Mouse (Mus musculus): ENCODE measurements around the gene Pik3r6. TPM values are rescaled to one million over a fixed set of nuclear protein-coding genes. Genes with fewer than 3 reads are reported as not detected.

The Pik3r6 gene
- polyA plus RNA-seq, 1 experiment, result 5.4 TPM

DNA sequence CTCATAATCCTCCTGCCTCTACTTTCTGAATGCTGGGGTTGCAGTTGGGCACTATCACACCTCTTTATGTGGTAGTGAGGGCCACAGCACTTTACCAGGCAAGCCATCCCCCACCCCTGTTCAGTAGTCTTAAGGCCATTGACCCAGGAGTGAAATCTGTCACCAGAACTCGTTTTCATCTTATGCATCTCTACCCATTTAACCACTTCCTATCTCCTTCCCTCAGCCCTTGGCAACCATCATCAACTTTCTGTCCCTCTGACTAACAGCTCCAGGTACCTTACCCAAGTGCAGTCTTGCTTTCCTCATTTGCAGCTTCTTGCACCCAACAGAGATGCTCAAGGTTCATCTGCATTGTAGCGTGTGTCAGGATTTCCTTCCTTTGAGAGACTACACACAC lies 37.7 kb upstream of the Pik3r6 start:
- Histone ChIP-seq H3K4me3 (ENCODE audit: control insufficient read depth, low read depth, low read length) (no peak overlapping the region), H3K27me3 (ENCODE audit: control insufficient read depth, insufficient read depth, low read length) (no peaks in the 10 kb centered on the region), H3K27ac (ENCODE audit: control insufficient read depth, insufficient read depth, low read depth, low read length) (no peak overlapping the region), H3K4me1 (ENCODE audit: control insufficient read depth, insufficient read depth, low read length) (no peaks in the 10 kb centered on the region), H3K36me3 (ENCODE audit: control insufficient read depth, insufficient read depth, low read length) (no peaks in the 10 kb centered on the region)
- no peak for TF ChIP-seq CTCF (IDR thresholded peaks at IDR 0.05; ENCODE audit: control insufficient read depth, insufficient read depth, insufficient replicate concordance, low read depth, low read length)
- TF ChIP-seq POLR2A (IDR thresholded peaks at IDR 0.05; ENCODE audit: control insufficient read depth, low read depth, low read length), result no peak

GRCm38 (mm10) chr11:68467441-68467840 lies 35.4 kb upstream of the Pik3r6 start:
- no peaks in the 10 kb centered on the region for H3K27me3 ChIP-seq (ENCODE audit: control insufficient read depth, insufficient read depth, low read length)
- H3K4me3 ChIP-seq (ENCODE audit: control insufficient read depth, low read depth, low read length), result no peak overlapping the region
- H3K4me1 ChIP-seq (ENCODE audit: control insufficient read depth, insufficient read depth, low read length), result no peaks in the 10 kb centered on the region
- no peak overlapping the region for H3K27ac ChIP-seq (ENCODE audit: control insufficient read depth, insufficient read depth, low read depth, low read length)
- H3K36me3 ChIP-seq (ENCODE audit: control insufficient read depth, insufficient read depth, low read length), result no peaks in the 10 kb centered on the region
- no peak for TF ChIP-seq CTCF (IDR thresholded peaks at IDR 0.05; ENCODE audit: control insufficient read depth, insufficient read depth, insufficient replicate concordance, low read depth, low read length)
- no peak for TF ChIP-seq POLR2A (IDR thresholded peaks at IDR 0.05; ENCODE audit: control insufficient read depth, low read depth, low read length)

GRCm38 (mm10) chr11:68467962-68468612 lies 34.7 kb upstream of the Pik3r6 start:
- Histone ChIP-seq H3K27ac (ENCODE audit: control insufficient read depth, insufficient read depth, low read depth, low read length) (no peak overlapping the region), H3K36me3 (ENCODE audit: control insufficient read depth, insufficient read depth, low read length) (no peaks in the 10 kb centered on the region), H3K27me3 (ENCODE audit: control insufficient read depth, insufficient read depth, low read length) (no peaks in the 10 kb centered on the region), H3K4me1 (ENCODE audit: control insufficient read depth, insufficient read depth, low read length) (no peaks in the 10 kb centered on the region), H3K4me3 (ENCODE audit: control insufficient read depth, low read depth, low read length) (no peak overlapping the region)
- TF ChIP-seq CTCF (IDR thresholded peaks at IDR 0.05; ENCODE audit: control insufficient read depth, insufficient read depth, insufficient replicate concordance, low read depth, low read length), result no peak
- no peak for TF ChIP-seq POLR2A (IDR thresholded peaks at IDR 0.05; ENCODE audit: control insufficient read depth, low read depth, low read length)

- no peaks in the 10 kb centered on the region for H3K27me3 ChIP-seq (ENCODE audit: control insufficient read depth, insufficient read depth, low read length)
- no peaks in the 10 kb centered on the region for H3K36me3 ChIP-seq (ENCODE audit: control insufficient read depth, insufficient read depth, low read length)
- TF ChIP-seq CTCF (IDR thresholded peaks at IDR 0.05; ENCODE audit: control insufficient read depth, insufficient read depth, insufficient replicate concordance, low read depth, low read length) (no peak), POLR2A (IDR thresholded peaks at IDR 0.05; ENCODE audit: control insufficient read depth, low read depth, low read length) (no peak)
- H3K4me3 ChIP-seq (ENCODE audit: control insufficient read depth, low read depth, low read length), result no peak overlapping the region
- no peak overlapping the region for H3K27ac ChIP-seq (ENCODE audit: control insufficient read depth, insufficient read depth, low read depth, low read length)
- no peaks in the 10 kb centered on the region for H3K4me1 ChIP-seq (ENCODE audit: control insufficient read depth, insufficient read depth, low read length)
Measured at GRCm38 (mm10) chr11:68468886-68469285, 33.9 kb upstream of the Pik3r6 start.

DNA sequence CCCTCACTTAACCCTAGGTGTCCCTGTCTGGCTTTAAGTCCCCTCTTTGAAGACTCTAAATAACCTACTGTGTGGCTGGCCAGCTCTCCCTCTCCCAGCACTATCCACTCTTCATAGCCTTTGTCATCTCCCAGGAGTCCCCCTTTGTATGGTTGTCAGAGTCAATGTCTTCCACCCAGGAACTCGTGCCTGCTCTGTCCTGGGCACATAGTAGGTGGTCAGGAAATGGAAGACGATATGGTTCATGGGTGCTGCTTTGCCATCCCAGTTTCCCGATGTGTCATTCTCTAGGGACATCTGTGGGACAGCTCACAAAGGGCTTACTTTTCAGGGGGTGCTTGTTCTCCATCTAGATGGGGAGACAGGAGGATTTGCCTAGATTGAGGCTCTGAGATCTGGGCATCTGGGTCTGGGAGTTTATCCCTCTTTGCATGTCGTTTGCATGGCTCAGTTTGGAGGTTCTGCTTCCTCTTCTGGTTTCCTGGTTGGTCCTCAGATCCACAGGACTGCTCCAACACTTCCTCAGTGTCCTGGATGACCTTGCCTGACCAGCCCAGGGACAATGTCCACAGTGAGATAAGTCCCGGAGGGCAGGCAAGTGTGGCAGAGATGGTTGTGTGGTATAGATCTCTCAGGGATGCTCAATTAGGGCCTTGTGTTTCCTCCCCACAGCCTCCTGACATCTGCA lies 30.5 kb upstream of the Pik3r6 start:
- H3K4me3 ChIP-seq (ENCODE audit: control insufficient read depth, low read depth, low read length), result no peak overlapping the region
- H3K27ac ChIP-seq (ENCODE audit: control insufficient read depth, insufficient read depth, low read depth, low read length), result no peak overlapping the region
- no peaks in the 10 kb centered on the region for H3K27me3 ChIP-seq (ENCODE audit: control insufficient read depth, insufficient read depth, low read length)
- TF ChIP-seq POLR2A (IDR thresholded peaks at IDR 0.05; ENCODE audit: control insufficient read depth, low read depth, low read length) (no peak), CTCF (IDR thresholded peaks at IDR 0.05; ENCODE audit: control insufficient read depth, insufficient read depth, insufficient replicate concordance, low read depth, low read length) (no peak)
- H3K4me1 ChIP-seq (ENCODE audit: control insufficient read depth, insufficient read depth, low read length), result no peaks in the 10 kb centered on the region
- no peaks in the 10 kb centered on the region for H3K36me3 ChIP-seq (ENCODE audit: control insufficient read depth, insufficient read depth, low read length)

GRCm38 (mm10) chr11:68474600-68474999 lies 28.2 kb upstream of the Pik3r6 start:
- TF ChIP-seq POLR2A (IDR thresholded peaks at IDR 0.05; ENCODE audit: control insufficient read depth, low read depth, low read length) (no peak), CTCF (IDR thresholded peaks at IDR 0.05; ENCODE audit: control insufficient read depth, insufficient read depth, insufficient replicate concordance, low read depth, low read length) (no peak)
- Histone ChIP-seq H3K27ac (ENCODE audit: control insufficient read depth, insufficient read depth, low read depth, low read length) (no peak overlapping the region), H3K36me3 (ENCODE audit: control insufficient read depth, insufficient read depth, low read length) (no peaks in the 10 kb centered on the region), H3K27me3 (ENCODE audit: control insufficient read depth, insufficient read depth, low read length) (no peaks in the 10 kb centered on the region), H3K4me1 (ENCODE audit: control insufficient read depth, insufficient read depth, low read length) (no peaks in the 10 kb centered on the region), H3K4me3 (ENCODE audit: control insufficient read depth, low read depth, low read length) (no peak overlapping the region)

- no peaks in the 10 kb centered on the region for H3K4me1 ChIP-seq (ENCODE audit: control insufficient read depth, insufficient read depth, low read length)
- no peak overlapping the region for H3K27ac ChIP-seq (ENCODE audit: control insufficient read depth, insufficient read depth, low read depth, low read length)
- H3K36me3 ChIP-seq (ENCODE audit: control insufficient read depth, insufficient read depth, low read length), result no peaks in the 10 kb centered on the region
- H3K4me3 ChIP-seq (ENCODE audit: control insufficient read depth, low read depth, low read length), result no peak overlapping the region
- H3K27me3 ChIP-seq (ENCODE audit: control insufficient read depth, insufficient read depth, low read length), result no peaks in the 10 kb centered on the region
- no peak for TF ChIP-seq POLR2A (IDR thresholded peaks at IDR 0.05; ENCODE audit: control insufficient read depth, low read depth, low read length)
Measured at GRCm38 (mm10) chr11:68475676-68476075, 27.1 kb upstream of the Pik3r6 start.

All from testis, adult 2 months (tissue).